Mouse (Mus musculus) heart, postnatal 14 days (tissue): ENCODE measurements around the gene Odf4. TPM values are rescaled to one million over a fixed set of nuclear protein-coding genes. Genes with fewer than 3 reads are reported as not detected.
A peak's percentile ranks its signal among the peaks of the same experiment; 100 is the strongest.

Experiments used
- DNase-seq, 2 experiments: peaks; one replicate each; pipeline ENCODE4 v3.0.0; 2021 to 2022
- intact Hi-C: fragments of 180-260 bp; cut with DNase I; formaldehyde crosslinking; loops from one replicate; pipeline ENCODE4 v1.15.1; 2025
- total RNA-seq, 2 experiments: library from RNA; stranded (reverse); gene quantifications; 2 replicates each; pipeline ENCODE4 v1.2.3; 2021

Gene Odf4
- total RNA-seq, 2 experiments from 2014 or later = not detected

- intact Hi-C loops = no loop called here
- no peak for DNase-seq
Observed at GRCm38 (mm10) chr11:68884368-68884767, 42.5 kb downstream of the Odf4 start.

- intact Hi-C loops = no loop called here
- DNase-seq = no peak
Observed at GRCm38 (mm10) chr11:68883843-68884242, 43.0 kb downstream of the Odf4 start.

- intact Hi-C loops = no loop called here
- no peak for DNase-seq
Observed at GRCm38 (mm10) chr11:68882107-68882506, 44.8 kb downstream of the Odf4 start.

DNA sequence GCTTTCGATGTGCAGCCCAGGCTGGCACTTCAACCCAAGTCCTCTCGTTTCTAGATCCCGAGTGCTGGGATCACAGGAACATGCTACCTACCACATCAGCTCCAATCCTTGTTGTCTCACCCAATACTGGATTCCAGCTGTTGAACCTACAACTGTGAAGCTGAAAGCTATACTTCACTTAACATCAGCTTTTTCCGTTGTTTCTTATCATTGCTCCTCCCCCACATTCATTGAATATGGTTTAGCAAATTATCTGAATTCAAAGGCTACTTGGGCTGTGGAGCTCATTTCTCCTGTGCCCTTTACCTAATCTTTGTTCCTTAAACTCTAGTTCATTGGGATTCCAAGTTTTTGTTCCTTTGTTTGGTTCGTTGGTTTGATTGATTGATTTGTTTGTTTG, 48.1 kb downstream of the Odf4 start:
- DNase-seq = no peak
- intact Hi-C loops = loop anchor here (5.0 kb wide), 1 partner anchor 332 kb away; no protein-coding TSS in a partner anchor

DNA sequence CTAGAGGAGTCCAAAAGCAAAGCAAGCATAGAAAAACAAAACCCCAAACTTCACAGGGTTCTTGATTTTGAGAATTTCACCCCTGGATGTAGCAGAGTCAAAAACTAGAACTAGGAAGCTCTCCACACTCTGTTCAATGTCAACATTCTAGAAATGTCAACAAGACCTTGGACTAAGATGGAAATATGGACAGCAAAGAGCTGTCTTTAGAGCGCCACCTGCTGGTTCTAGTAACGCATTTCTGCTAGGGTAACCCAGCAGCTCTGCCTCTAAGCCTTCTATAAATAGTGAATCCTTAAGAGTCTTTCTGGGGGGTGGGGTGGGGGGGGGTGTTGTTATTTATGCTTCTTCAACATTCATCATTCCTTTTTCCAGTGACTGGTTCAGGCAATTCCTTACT, 52.0 kb downstream of the Odf4 start:
- peak; percentile 70 to 84 for DNase-seq
- intact Hi-C loops = loop anchor here (1.0 to 5.0 kb wide), 6 partner anchors 24 to 388 kb away; no protein-coding TSS in a partner anchor

Other genes with a start within 250 kb of the Odf4 start
- 10 to 100 TPM; 44.0 to 46.9 TPM for gene Myh10, start 235.5 kb downstream of the Odf4 start, total RNA-seq
- 10 to 100 TPM; 56.1 to 59.6 TPM for gene Ndel1, start 55.2 kb downstream of the Odf4 start, total RNA-seq
- gene Rnf222, start 38.5 kb downstream of the Odf4 start, total RNA-seq = under 1 TPM in 1 of 2 experiments, not detected in 1; 0.15 TPM
- 100 to 1,000 TPM; 607 to 680 TPM for gene Rpl26, start 25.5 kb downstream of the Odf4 start, total RNA-seq
- 10 to 100 TPM; 37.9 to 46.1 TPM for gene Arhgef15, start 30.4 kb upstream of the Odf4 start, total RNA-seq
- gene Slc25a35, start 41.0 kb upstream of the Odf4 start, total RNA-seq = 1 to 10 TPM; 4.5 to 5.5 TPM
- 10 to 100 TPM; 51.9 to 61.2 TPM for gene Rangrf, start 48.1 kb upstream of the Odf4 start, total RNA-seq
- 1 to 10 TPM; 7.6 to 7.7 TPM for gene Pfas, start 81.4 kb upstream of the Odf4 start, total RNA-seq
- gene Ctc1, start 88.8 kb upstream of the Odf4 start, total RNA-seq = 10 to 100 TPM; 13.1 to 16.5 TPM
- 1 to 10 TPM; 3.6 to 8.1 TPM for gene Aurkb, start 118.6 kb upstream of the Odf4 start, total RNA-seq
- gene Borcs6, start 132.6 kb upstream of the Odf4 start, total RNA-seq = 10 to 100 TPM; 15.9 to 16.2 TPM
- 1 to 10 TPM; 5.2 to 5.4 TPM for gene Tmem107, start 143.7 kb upstream of the Odf4 start, total RNA-seq
- 10 to 100 TPM; 68.8 to 72.6 TPM for gene Vamp2, start 161.4 kb upstream of the Odf4 start, total RNA-seq
- gene Per1, start 168.1 kb upstream of the Odf4 start, total RNA-seq = 100 to 1,000 TPM; 100 to 103 TPM
- gene Hes7, start 193.3 kb upstream of the Odf4 start, total RNA-seq = under 1 TPM; 0.14 to 0.32 TPM
- gene 9130213A22Rik, start 195.5 kb upstream of the Odf4 start, total RNA-seq = under 1 TPM; 0.33 to 0.44 TPM
- not detected for gene Aloxe3, start 198.8 kb upstream of the Odf4 start, total RNA-seq
- gene Alox12b, start 229.9 kb upstream of the Odf4 start, total RNA-seq = not detected